Mouse (Mus musculus): ENCODE measurements around the gene Miga2. TPM values are rescaled to one million over a fixed set of nuclear protein-coding genes. Genes with fewer than 3 reads are reported as not detected.

Gene Miga2
- polyA plus RNA-seq, 1 experiment from 2014 or later = 8.5 TPM

DNA sequence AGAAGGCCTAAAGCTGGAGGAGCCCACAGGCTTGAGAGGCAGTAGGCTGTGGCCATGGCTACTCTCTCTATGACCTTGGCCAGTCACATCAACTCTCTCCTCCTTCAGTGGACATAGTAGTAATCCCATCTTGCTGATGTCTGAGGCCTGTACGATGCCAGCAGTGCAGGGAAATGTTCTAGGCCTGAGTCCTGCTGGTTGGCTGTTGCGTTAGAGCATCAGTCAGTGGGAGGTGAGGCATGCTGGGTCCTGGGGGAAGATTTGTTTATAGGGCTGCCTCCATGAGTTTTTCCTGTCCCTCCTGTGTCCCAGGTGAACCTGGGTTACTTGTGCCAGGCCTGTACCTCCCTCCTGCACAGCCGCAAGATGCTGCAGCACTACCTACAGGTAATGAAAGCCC lies 22.0 kb upstream of the Miga2 start:
- Histone ChIP-seq H3K36me3 (peaks cover 96% of the 10 kb centered on the region), H3K4me2 (no peak overlapping the region), H3K9ac (no peak overlapping the region), H3K27ac (no peak overlapping the region), H3K4me3 (replicated peaks) (no peak overlapping the region), H3K4me1 (replicated peaks) (no peaks in the 10 kb centered on the region), H3K9me3 (replicated peaks) (no peaks in the 10 kb centered on the region), H3K27me3 (no peaks in the 10 kb centered on the region)
- 86% methylated on average over 3 of the region's 3 CpGs for WGBS (ENCODE audit: insufficient replicate concordance)
- ATAC-seq (ENCODE audit: low read depth) (no peak), DNase-seq (no peak)

DNA sequence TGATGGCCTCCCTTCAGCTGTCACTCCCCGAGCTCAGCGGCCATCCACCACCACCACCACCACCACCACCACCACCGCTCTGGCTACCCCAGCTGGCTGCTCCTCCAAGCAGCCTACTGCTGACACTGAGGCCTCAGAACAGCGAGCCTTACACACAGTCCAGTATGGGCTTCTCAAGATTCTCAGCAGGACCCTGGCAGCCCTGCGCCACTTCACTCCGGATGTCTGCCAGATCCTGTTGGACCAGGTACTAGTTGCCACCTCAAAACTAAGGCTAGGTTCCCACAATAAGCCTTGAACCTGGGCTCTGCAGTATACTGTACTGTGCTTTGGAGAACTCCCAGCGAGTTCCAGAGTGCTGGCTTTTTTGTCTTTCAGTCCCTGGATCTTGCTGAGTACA lies 21.5 kb upstream of the Miga2 start:
- no peaks in the 10 kb centered on the region for H3K27me3 ChIP-seq
- DNase-seq (no peak), ATAC-seq (ENCODE audit: low read depth) (no peak)
- H3K9ac ChIP-seq = no peak overlapping the region
- no peaks in the 10 kb centered on the region for H3K4me1 ChIP-seq (replicated peaks)
- H3K36me3 ChIP-seq = peaks cover 91% of the 10 kb centered on the region
- H3K9me3 ChIP-seq (replicated peaks) = no peaks in the 10 kb centered on the region
- no peak overlapping the region for H3K4me3 ChIP-seq (replicated peaks)
- H3K4me2 ChIP-seq = no peak overlapping the region
- H3K27ac ChIP-seq = no peak overlapping the region
- 88% methylated on average over 7 of the region's 7 CpGs for WGBS (ENCODE audit: insufficient replicate concordance)

DNA sequence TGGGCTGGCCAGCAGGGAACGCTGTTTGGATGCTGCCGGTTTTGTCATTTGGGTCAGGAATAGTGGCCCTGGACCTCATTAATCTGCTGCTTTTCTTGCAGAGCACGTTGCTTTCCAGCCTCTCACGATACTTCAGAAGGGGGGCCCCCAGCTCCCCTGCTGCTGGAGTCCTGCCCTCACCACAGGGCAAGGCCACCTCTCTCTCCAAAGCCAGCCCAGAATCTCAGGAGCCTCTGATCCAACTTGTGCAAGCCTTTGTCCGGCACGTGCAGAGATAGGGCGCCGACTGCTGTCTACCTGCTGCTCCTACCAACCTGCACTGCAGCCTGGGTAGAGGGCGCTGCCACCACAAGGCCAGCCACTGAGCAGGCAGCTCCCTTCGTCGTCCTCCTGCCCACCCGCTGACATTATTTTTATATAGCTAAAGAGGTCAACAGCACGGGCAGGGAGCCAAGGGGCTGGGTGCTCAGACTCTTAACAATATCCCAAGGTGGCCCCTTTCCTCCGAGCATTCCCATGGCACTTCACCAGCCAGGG lies 20.4 kb upstream of the Miga2 start:
- 80% methylated on average over 14 of the region's 14 CpGs for WGBS (ENCODE audit: insufficient replicate concordance)
- no peak overlapping the region for H3K27ac ChIP-seq
- H3K4me2 ChIP-seq = no peak overlapping the region
- H3K9ac ChIP-seq = no peak overlapping the region
- peaks cover 80% of the 10 kb centered on the region for H3K36me3 ChIP-seq
- H3K4me3 ChIP-seq (replicated peaks) = no peak overlapping the region
- no peaks in the 10 kb centered on the region for H3K9me3 ChIP-seq (replicated peaks)
- ATAC-seq (ENCODE audit: low read depth) (no peak), DNase-seq (no peak)
- no peaks in the 10 kb centered on the region for H3K4me1 ChIP-seq (replicated peaks)
- H3K27me3 ChIP-seq = no peaks in the 10 kb centered on the region

- DNase-seq (no peak), ATAC-seq (ENCODE audit: low read depth) (no peak)
- Histone ChIP-seq H3K36me3 (peaks cover 75% of the 10 kb centered on the region), H3K9ac (no peak overlapping the region), H3K4me1 (replicated peaks) (no peaks in the 10 kb centered on the region), H3K27ac (no peak overlapping the region), H3K27me3 (no peaks in the 10 kb centered on the region), H3K4me3 (replicated peaks) (no peak overlapping the region), H3K9me3 (replicated peaks) (no peaks in the 10 kb centered on the region), H3K4me2 (no peak overlapping the region)
- 78% methylated on average over 7 of the region's 7 CpGs for WGBS (ENCODE audit: insufficient replicate concordance)
Observed at GRCm38 (mm10) chr2:30345971-30346676, 17.9 kb upstream of the Miga2 start.

GRCm38 (mm10) chr2:30349196-30349595 lies 14.8 kb upstream of the Miga2 start:
- 81% methylated on average over 6 of the region's 6 CpGs for WGBS (ENCODE audit: insufficient replicate concordance)
- no peak overlapping the region for H3K9ac ChIP-seq
- no peaks in the 10 kb centered on the region for H3K9me3 ChIP-seq (replicated peaks)
- H3K36me3 ChIP-seq = peaks cover 55% of the 10 kb centered on the region
- no peaks in the 10 kb centered on the region for H3K27me3 ChIP-seq
- DNase-seq (no peak), ATAC-seq (ENCODE audit: low read depth) (no peak)
- H3K27ac ChIP-seq = no peak overlapping the region
- H3K4me1 ChIP-seq (replicated peaks) = no peaks in the 10 kb centered on the region
- H3K4me2 ChIP-seq = no peak overlapping the region
- no peak overlapping the region for H3K4me3 ChIP-seq (replicated peaks)

DNA sequence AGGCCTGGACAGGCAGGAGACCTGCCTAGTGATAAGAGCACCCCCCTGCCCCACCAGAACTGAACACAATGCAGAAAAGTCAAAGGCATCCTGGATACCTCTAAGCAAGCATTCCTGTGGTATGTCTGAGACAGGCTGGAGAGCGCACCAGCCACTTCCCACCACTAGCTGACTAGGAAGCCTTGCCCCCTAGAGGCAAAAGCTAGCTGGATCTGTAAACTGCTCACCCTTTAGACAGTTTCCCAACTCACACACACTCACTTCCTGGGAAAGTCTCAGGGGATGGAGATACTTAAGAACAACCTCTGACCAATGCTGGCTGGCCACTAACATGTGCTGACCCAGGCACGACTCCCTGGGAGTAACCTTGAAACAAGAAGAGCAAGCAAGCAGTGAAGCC lies 12.9 kb upstream of the Miga2 start:
- ATAC-seq (ENCODE audit: low read depth) = no peak
- H3K4me3 ChIP-seq (replicated peaks) = no peak overlapping the region
- H3K4me2 ChIP-seq = no peak overlapping the region
- H3K27ac ChIP-seq = no peak overlapping the region
- no peaks in the 10 kb centered on the region for H3K27me3 ChIP-seq
- H3K4me1 ChIP-seq (replicated peaks) = peaks cover 3% of the 10 kb centered on the region; the same call in 1 of the 2 replicates
- no peak overlapping the region for H3K9ac ChIP-seq
- no peaks in the 10 kb centered on the region for H3K9me3 ChIP-seq (replicated peaks)
- 85% methylated on average over 2 of the region's 2 CpGs for WGBS (ENCODE audit: insufficient replicate concordance)
- no peak for DNase-seq
- peaks cover 35% of the 10 kb centered on the region for H3K36me3 ChIP-seq

DNA sequence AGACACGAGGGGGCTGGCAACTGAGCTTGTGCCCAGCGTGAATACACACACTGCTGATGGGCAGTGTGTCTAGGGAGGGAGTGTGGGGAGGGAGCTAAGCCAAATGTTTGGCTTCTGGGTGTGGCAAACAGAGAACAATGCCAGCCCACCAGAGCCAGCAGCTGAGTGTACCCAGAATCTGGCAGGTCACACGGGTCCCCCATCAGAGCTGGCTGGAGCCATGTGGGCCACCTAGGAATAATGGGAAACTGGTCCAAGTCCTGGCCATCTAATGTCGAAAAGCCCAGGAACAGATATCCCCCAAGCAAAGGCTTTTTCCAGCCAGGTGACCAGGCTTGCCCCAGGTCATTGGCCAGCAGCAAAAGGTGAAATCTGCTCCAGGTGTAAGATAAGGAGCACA lies 8.2 kb upstream of the Miga2 start:
- ATAC-seq (ENCODE audit: low read depth) = no peak
- H3K9me3 ChIP-seq (replicated peaks) = no peaks in the 10 kb centered on the region
- 52% methylated on average over 4 of the region's 4 CpGs for WGBS (ENCODE audit: insufficient replicate concordance)
- no peak overlapping the region for H3K4me2 ChIP-seq
- H3K36me3 ChIP-seq = peaks cover 10% of the 10 kb centered on the region
- H3K4me3 ChIP-seq (replicated peaks) = no peak overlapping the region
- H3K9ac ChIP-seq = no peak overlapping the region
- peaks cover 38% of the 10 kb centered on the region for H3K4me1 ChIP-seq (replicated peaks)
- no peaks in the 10 kb centered on the region for H3K27me3 ChIP-seq
- no peak for DNase-seq
- no peak overlapping the region for H3K27ac ChIP-seq

DNA sequence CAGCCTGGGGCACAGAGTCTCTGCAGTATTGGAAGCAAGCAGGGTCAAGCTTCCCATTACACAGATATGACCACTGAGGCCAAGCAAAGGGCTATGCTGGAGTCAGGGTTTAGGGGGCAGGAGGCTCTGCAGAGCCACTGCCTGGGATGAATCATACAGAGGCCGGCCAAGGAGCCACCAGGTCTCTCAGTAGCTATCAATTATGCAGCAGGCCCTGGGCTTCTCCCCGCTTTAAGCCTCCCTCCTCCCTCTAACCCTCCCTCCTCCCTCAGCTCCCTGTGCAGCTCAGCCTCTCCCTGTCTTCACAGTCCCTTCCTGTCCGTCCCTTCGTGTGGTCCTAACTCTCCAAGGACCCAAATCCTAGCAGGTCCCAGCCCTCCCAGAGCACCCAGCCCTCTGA lies 7.8 kb upstream of the Miga2 start:
- H3K9me3 ChIP-seq (replicated peaks) = no peaks in the 10 kb centered on the region
- H3K9ac ChIP-seq = peak overlapping the region; percentile 33; the same call in 1 of the 2 replicates
- no peak overlapping the region for H3K4me3 ChIP-seq (replicated peaks)
- no peak overlapping the region for H3K4me2 ChIP-seq
- no peak for ATAC-seq (ENCODE audit: low read depth)
- 57% methylated on average over 4 of the region's 4 CpGs for WGBS (ENCODE audit: insufficient replicate concordance)
- H3K27me3 ChIP-seq = no peaks in the 10 kb centered on the region
- no peak overlapping the region for H3K27ac ChIP-seq
- no peak for DNase-seq
- H3K4me1 ChIP-seq (replicated peaks) = peaks cover 38% of the 10 kb centered on the region
- H3K36me3 ChIP-seq = peaks cover 10% of the 10 kb centered on the region

DNA sequence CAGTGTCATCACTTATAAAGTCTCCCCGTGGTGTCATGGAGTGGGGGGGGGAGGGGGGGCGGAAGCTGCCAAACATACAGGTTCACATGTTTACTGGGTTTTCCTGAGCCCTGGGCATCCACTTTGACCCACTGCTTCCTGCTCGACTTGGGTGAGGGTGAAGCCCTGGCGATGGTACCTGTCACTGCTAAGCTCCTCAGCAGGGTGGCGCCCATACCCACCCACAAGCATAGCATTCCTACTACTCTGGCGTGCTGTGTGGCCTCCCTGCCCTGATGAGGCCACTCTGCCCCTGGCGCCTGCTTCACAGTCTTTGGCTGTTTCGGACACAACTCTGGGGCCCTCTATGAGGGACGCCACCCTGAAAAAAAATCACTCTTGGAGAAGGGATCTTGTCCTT lies 7.1 kb upstream of the Miga2 start:
- no peak overlapping the region for H3K9ac ChIP-seq
- peak overlapping the region; percentile 77; the same call in 1 of the 2 replicates for H3K27ac ChIP-seq
- no peaks in the 10 kb centered on the region for H3K27me3 ChIP-seq
- ATAC-seq (ENCODE audit: low read depth) = no peak
- H3K4me1 ChIP-seq (replicated peaks) = peaks cover 38% of the 10 kb centered on the region
- no peaks in the 10 kb centered on the region for H3K9me3 ChIP-seq (replicated peaks)
- 65% methylated on average over 9 of the region's 9 CpGs for WGBS (ENCODE audit: insufficient replicate concordance)
- no peak overlapping the region for H3K4me2 ChIP-seq
- no peak for DNase-seq
- H3K4me3 ChIP-seq (replicated peaks) = no peak overlapping the region
- H3K36me3 ChIP-seq = peaks cover 10% of the 10 kb centered on the region

- H3K27me3 ChIP-seq = no peaks in the 10 kb centered on the region
- peak overlapping the region; percentile 78 for H3K4me3 ChIP-seq (replicated peaks)
- ATAC-seq (ENCODE audit: low read depth) (0 out of 2 replicates have a peak, but pooled peaks have one; percentile 5), DNase-seq (no peak)
- peaks cover 42% of the 10 kb centered on the region for H3K4me1 ChIP-seq (replicated peaks)
- peaks cover 4% of the 10 kb centered on the region; the same call in 1 of the 2 replicates for H3K9me3 ChIP-seq (replicated peaks)
- peaks cover 5% of the 10 kb centered on the region for H3K36me3 ChIP-seq
- H3K27ac ChIP-seq = peak overlapping the region; percentile 77
- H3K4me2 ChIP-seq = peak overlapping the region; percentile 98
- WGBS (ENCODE audit: insufficient replicate concordance) = 53% methylated on average over 8 of the region's 8 CpGs
- H3K9ac ChIP-seq = peak overlapping the region; percentile 84
Observed at GRCm38 (mm10) chr2:30357552-30358510, 6.2 kb upstream of the Miga2 start.

All from liver, embryonic 13.5 days (tissue).